Mouse (Mus musculus) cerebellum, adult 2 months (tissue): ENCODE measurements at regions not wholly inside any gene's neighbourhood (a gene's known extent, or its start where the extent isn't known, plus 50 kb on each side); places are given as distances from the start of the nearest gene placed in this dataset.

ENCODE experiments used
- CTCF ChIP-seq: fragments of 200-500 bp; IDR thresholded peaks from 2 replicates; pipeline ENCODE4 v1.5.1; 2011; ENCODE audit warnings: low read depth, mild to moderate bottlenecking, control low read depth, low read length, moderate library complexity, borderline replicate concordance; ENCODE audit not compliant: insufficient read depth
- POLR2A ChIP-seq: fragments of 200-500 bp; IDR thresholded peaks from 2 replicates; pipeline ENCODE4 v1.6.1; 2011; ENCODE audit warnings: low read length, control low read depth, borderline replicate concordance; ENCODE audit not compliant: insufficient read depth

GRCm38 (mm10) chr16:5366021-5366420 lies 110.2 kb upstream of the Eef2kmt start:
- no peak for TF ChIP-seq CTCF
- TF ChIP-seq POLR2A = no peak
